Mouse (Mus musculus): Measurements from ENCODE around the gene Mettl7a3.
"Not testable (repeated sequence)": the region's sequence is repeated elsewhere in the genome, so short reads cannot be mapped to it uniquely, and the experiment has no call there.

Mettl7a3 gene

DNA sequence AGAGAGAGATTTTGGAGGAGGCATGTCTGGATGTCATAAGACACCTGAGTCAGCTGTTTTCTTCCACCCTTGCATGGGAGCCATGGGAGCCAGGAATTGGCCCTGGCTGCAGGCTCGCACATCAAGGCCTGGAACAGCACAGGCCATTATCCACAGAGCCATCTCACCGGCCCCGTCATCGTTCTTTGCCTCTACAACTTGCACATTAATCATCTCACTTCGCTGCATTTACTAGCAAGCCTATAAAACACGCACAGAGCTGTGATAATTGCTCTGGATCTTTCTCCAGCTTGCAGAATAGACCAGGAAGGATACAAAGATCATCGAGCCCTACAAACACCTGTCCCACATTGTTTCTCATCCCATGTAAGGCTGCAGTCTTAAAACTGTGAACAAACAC is 4.0 kb upstream of the Mettl7a3 start:
- DNase-seq (ENCODE audit: low spot score in 2 of 2), result no peak

DNA sequence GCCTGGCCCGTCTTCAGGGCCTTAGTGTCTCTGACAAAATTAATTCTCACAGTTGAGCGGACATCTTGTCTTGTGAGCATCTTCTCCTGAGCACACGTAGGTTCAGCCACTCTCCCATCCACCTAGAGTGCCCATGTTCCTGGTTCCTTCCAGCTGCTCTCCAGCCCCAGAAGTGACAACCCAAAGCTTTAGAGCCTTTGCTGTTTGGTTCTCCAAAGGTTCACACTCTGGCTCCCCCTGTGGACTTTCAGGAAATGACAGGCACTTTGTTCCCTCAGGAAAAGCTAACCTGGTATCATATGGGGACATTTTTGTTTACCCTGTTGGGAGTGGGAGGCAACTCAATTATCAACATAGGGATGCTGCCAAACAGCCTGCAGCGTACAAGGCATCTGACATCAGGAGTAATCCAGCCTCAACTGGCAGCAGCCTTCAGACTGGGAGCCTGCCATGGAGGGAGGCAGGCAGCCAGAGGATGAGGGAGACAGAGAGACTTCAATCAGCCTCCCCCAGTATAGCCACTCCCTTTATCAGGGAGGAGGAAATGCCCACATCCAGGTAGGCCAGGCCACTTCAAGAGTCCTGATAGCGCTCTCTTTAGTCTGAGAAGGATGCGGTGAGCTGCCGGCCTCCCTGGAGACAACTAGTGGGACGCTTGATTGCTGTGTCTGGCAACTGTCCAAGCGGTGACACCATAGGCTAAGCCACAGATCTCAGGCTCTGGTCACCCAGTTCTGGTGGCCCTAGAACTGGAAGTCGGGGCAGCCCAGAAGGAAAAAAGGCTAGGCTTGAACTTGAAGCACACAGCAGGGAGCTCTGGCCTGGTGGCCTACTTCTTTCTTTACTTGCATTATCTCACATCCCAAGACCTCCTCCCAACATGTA is 2.4 kb upstream of the Mettl7a3 start:
- not testable (repeated sequence) for DNase-seq (ENCODE audit: low spot score in 2 of 2)

DNA sequence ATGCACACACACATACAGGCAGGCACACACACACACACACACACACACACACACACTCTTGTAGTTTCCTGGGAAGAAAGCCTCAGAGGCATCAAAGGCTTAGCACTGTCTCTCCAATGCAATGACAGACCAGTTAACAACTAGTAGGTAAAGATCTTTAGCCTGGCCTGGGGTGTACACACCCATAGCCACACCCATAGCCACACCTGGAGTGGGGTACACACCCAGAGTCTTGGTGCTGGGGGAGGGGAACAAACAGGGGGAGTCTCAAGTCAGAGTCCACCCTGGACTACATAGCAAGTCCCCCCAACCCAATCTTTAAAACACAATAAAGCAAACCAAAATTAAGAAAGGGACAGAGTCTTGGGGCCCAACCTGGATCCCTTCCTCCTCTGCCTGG is 2.6 kb downstream of the Mettl7a3 start:
- DNase-seq (ENCODE audit: low spot score in 2 of 2), result not testable (repeated sequence)

DNA sequence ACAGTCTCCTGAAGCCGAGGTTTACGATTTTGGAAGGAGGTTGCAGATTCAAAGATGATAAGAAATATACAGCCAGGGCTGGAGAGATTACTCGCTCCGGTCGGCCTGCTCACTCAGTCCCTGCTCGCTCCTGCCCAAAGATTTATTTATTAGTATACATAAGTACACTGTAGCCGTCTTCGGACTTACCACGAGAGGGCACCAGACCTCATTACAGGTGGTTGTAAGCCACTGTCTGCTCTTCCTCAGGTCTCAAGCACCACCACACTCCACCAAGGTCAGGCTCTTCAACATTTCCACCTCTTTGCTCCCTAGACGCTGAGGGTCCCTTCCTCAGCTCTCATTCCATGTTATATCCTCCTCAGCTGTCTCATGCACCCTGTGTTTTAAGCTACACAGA is 3.1 kb downstream of the Mettl7a3 start:
- DNase-seq (ENCODE audit: low spot score in 2 of 2), result peak in 1 of 2 experiments; percentile 53

DNA sequence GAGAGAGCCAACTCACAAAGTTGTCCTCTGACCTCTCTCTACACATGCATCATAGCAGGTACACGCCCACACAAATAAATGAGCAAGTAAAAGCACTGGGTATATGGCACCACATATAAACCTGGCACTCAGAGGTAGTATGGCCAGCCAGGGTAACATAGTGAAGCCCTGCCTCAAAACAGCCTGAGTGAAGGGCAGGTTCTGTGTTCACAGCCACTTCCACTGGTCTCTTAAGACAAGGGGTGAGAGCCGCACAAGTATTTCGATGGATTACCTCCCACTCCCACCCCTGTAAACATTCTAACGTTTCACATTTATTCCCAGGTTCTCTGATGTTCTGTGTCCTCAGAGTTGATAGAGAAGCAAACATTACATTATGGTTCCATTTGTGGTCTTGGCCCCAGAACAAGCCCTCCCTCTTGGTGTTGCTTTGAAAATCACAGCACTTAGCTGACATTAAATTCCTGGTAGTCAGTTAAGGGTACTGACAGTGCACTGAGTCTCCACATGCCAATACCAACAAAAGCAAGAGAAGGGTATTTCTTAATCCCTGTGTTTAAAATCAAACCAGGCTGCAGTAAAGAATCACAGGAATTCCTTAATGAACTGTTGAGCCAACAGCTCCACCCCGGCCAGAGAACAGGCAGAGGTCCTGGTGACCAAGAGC is 6.7 kb downstream of the Mettl7a3 start:
- not testable (repeated sequence) for DNase-seq (ENCODE audit: low spot score in 2 of 2)

DNA sequence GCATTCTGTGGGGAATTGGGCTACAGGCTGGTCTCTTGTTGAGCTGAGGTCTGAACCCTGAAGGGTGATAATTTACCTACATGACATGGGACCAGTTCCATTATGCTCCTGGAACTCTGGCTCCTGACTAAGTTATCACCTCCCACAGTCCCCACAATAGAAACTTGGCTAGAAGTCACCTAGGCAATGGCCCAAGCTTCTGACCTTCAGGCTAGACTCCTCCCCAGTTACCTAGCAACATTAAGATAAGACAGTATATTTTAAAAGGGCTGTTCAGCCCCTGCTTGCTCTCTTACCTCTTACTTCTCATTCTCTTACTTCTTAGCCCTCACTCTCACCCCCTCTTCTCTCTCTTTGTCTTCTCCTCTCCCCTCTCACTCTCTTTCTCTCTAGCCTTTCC is 10.8 kb downstream of the Mettl7a3 start:
- no peak for DNase-seq (ENCODE audit: low spot score in 2 of 2)

DNA sequence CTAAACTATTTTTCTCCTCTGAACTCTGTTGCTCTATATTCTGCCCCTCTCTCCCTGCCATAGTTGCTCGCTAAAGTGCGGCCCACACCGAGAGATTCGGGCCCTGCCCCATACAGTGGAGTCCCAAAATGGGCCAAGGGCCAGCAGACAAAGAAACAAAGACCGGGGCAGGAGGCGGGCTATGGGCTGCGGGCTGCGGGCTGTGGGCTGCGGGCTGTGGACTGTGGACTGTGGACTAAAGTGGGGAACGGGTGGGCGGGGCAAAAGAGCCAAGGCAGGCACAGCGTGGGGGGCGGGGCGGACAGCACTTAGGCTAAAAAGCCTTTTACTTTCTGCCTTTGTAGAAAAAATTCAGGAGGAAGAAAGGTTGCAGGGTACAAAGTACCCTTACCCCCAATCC is 12.0 kb downstream of the Mettl7a3 start:
- no peak for DNase-seq (ENCODE audit: low spot score in 2 of 2)

DNA sequence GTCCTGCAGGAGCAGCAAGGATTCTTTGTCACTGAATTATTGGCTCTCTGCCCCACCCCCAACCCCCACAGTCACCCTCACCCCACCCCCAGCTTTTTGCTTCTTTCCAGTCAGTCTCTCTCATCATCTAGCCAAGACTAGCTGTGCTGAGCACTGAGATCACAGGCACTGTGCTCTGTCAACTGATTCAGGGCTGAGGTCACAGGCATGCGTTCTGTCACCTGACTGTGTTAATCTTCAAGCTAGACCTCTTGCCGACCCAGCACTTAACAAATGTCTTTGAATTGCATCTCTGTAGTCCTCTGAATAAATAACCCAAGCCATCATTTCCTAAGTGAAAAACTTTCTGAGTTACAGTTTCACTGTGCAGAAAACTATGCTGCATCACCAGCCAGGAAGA is 14.8 kb downstream of the Mettl7a3 start:
- DNase-seq (ENCODE audit: low spot score in 2 of 2), result no peak

DNA sequence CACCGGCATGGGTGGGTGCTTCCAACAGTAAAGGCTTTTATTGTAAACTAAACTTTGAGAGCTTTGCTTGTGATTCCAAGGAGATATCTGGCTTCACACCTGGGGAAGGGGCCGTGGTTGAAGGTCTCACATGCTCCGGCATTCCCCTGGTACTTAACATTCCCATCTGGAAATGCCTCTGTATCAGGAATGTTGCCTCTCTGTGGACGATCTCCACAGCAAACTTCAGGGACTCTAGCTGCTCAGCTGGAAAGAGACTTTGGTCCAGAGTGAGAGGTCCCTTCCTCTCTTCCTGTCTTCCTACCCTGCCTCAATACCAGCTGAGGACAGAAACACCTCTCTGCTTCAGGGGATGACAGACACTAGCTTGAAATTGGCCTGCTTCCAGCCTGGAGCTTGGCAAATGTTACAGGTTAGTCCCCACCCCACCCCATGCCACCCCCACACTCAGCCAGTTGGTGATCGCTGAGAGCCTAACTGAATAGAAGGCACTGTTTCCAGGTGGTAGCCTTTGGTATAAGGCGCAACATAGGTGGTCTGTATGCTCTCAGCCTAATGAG is 16.9 kb downstream of the Mettl7a3 start:
- DNase-seq (ENCODE audit: low spot score in 2 of 2), result no peak

DNA sequence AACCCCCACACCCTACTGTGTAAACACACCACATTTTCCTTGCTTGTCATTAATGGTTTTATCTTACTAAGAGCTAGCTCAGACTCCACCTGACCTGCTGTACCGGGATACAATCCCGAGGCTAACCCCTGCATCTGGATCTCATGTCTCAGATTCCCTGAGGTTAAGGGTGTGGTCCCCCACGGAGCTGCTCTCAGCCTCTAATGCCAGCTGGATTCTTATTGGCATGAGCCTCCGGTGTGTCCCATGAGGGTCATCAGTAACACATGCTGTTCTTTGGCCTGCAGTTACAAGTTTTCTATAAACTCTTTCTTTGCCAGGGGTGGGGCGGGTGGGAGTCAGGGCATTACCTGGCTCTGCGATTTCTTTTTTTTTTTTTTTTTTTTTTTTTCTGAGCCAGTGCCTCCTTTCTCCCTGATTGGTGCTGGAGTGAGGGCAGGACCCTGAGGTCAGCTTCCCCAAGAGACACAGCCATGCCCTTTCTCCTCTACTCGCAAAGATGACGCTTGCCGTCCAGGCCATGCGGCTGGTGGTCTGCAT is 18.1 kb downstream of the Mettl7a3 start, which contains the start of the genes Methig1 and Mettl7a2:
TSS of gene Methig1 (plus strand) at position 439 of the 540 bp plus-strand sequence.
TSS of gene Mettl7a2 (plus strand) at position 490 of the 540 bp plus-strand sequence.
- no peak for DNase-seq (ENCODE audit: low spot score in 2 of 2)

DNA sequence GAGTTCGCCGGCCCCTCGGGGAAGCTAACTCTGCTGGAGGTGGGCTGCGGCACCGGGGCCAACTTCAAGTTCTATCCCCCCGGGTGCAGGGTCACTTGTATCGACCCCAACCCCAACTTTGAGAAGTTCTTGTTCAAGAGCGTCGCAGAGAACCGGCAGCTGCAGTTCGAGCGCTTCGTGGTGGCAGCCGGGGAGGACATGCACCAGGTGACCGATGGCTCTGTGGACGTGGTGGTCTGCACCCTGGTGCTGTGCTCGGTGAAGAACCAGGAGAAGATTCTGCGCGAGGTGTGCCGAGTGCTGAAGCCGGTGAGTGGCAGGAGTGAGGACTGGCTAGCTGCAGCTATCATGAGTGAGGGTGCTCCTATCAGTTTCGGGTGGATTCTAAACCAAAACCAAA is 18.7 kb downstream of the Mettl7a3 start:
- DNase-seq (ENCODE audit: low spot score in 2 of 2), result not testable (repeated sequence)

DNA sequence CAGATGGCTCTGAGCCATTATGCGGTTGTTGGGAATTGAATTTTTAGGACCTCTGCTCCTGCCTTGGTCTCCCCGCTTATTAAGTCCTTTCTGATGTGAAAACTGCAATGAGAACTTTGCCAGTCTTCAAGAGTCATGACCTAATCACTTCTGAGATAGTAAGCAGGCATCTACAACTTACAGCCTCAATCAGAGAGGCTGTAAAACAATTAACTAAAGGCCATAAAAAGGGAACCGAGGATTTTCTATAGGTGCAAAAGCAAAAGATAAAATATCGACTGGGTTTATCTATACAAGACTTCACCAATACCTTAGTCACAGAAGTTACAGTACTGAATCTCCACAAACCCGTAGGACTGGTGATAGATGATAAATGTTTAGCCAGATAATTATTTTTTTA is 21.1 kb downstream of the Mettl7a3 start:
- no peak for DNase-seq (ENCODE audit: low spot score in 2 of 2)

DNA sequence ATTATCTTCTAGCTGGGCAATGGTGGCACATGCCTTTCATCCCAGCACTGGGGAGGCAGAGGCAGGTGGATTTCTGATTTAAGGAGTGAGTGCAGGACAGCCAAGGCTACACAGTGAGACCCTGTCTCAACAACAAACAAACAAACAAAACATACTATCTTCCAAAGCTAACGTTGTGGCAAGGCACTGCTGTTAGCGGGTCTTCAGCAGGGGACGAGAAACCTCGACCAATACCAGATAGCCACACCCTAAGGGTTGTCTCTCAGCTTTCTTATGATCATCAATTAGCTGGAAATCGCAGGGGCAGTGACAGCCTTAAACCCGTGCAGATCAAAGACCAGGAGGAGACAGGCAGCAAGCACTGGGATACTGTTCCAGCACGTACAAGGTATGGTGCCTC is 29.5 kb downstream of the Mettl7a3 start, which contains the start of gene Higd1c:
TSS of gene Higd1c (plus strand) at position 301 of the 400 bp plus-strand sequence.
- no peak for DNase-seq (ENCODE audit: low spot score in 2 of 2)

DNA sequence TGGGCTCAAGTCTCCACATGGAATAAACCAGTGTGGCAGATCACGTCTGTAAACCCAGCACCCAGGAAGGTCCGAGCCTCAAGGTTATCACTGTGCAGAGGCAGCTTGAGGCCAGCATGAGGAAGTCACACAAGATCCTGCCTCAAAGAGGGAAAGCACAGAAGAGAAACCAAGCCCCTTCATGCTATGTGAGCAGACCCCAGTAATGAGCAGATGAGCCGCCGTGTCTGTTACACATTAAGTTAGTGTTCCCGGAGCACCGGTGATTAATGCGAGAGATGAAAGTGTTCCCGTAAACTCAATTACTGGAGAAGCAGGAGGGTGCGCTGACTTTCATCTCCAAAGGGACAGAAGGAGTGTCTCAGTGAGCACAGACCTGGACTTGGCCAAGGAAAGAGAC is 31.2 kb downstream of the Mettl7a3 start:
- not testable (repeated sequence) for DNase-seq (ENCODE audit: low spot score in 2 of 2)

DNA sequence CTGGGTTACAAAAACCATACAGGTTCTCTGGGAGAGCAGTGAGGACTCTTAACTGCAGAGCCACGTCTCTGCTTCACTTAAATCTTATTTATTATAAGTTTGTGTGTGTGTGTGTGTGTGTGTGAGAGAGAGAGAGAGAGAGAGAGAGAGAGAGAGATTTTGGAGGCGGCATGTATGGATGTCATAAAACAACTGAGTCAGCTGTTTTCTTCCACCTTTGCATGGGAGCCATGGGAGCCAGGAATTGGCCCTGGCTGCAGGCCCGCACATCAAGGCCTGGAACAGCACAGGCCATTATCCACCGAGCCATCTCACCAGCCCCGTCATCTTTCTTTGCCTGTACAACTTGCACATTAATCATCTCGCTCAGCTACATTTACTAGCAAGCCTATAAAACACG is 32.4 kb downstream of the Mettl7a3 start:
- DNase-seq (ENCODE audit: low spot score in 2 of 2), result no peak

DNA sequence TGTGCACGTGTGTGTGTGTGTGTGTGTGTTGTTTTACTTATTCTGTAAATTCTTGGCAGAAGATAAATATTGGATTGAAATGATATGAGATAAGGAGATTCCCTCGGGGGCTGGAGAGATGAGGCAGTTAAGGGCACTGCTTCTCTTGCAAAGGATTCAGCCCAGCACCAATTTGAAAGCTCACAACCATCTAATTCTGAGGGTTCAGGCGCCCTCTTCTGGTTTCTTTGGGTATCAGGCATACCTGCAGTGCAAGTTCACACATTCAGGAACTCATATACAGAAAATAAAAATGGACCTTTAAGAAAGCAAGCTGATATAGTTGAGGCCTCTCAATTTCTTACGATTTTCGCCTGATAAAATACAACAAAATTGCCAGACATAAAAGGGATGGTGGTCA is 40.3 kb downstream of the Mettl7a3 start:
- peak in 1 of 2 experiments; percentile 79 for DNase-seq (ENCODE audit: low spot score in 2 of 2)

DNA sequence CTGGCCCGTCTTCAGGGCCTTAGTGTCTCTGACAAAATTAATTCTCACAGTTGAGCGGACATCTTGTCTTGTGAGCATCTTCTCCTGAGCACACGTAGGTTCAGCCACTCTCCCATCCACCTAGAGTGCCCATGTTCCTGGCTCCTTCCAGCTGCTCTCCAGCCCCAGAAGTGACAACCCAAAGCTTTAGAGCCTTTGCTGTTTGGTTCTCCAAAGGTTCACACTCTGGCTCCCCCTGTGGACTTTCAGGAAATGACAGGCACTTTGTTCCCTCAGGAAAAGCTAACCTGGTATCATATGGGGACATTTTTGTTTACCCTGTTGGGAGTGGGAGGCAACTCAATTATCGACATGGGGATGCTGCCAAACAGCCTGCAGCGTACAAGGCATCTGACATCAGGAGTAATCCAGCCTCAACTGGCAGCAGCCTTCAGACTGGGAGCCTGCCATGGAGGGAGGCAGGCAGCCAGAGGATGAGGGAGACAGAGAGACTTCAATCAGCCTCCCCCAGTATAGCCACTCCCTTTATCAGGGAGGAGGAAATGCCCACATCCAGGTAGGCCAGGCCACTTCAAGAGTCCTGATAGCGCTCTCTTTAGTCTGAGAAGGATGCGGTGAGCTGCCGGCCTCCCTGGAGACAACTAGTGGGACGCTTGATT is 43.2 kb downstream of the Mettl7a3 start:
- DNase-seq (ENCODE audit: low spot score in 2 of 2), result not testable (repeated sequence)

DNA sequence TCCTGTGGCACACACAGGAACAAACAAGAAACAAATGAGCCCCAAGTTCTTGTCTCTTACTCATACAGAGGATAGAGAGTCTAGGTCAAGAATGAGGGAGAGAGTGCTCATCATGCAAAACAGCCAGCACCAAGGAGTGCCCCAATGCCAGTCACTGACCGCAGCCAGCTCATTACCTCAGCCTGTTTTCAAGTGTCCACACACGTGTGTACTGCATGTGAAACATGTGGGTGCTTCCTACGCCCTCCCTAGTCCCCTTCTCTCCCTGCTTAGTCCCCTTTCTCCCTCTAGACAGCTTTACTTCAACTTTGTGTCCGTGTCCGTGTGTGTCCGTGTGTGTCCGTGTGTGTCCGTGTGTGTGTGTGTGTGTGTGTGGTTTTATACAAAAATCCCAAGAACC is 44.9 kb downstream of the Mettl7a3 start:
- no peak for DNase-seq (ENCODE audit: low spot score in 2 of 2)

DNA sequence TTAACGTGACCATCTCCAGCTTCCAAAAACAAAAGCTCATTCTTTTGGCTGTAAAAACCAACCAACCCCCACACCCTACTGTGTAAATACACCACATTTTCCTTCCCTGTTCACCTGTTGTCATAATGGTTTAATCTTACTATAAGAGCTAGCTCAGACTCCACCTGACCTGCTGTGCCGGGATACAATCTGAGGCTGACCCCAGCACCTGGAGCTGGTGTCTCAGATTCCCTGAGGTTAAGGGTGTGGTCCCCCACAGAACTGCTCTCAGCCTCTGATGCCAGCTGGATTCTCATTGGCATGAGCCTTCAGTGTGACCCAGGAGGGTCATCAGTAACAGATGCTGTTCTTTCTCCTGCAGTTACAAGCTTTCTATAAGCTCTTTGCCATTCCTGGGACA is 45.4 kb downstream of the Mettl7a3 start:
- no peak for DNase-seq (ENCODE audit: low spot score in 2 of 2)

DNA sequence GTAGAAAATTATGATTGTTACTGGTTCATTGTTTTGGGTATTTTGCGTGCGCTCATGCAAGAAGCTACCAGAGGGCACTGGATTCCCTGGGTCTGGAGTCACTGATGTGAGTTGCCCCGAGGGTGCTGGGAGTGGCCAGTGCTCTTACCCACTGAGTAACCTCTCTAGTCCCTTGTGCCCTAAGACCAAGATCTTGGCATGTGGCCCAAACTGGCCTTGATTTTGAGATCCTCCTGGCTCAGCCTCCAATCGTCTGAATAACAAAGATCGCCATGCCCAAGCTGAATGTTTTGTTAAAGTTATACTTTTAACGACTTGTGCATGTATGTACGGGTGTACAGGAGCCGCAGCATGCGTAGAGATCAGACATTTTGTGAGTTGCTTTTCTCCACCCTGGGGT is 51.0 kb downstream of the Mettl7a3 start:
- DNase-seq (ENCODE audit: low spot score in 2 of 2), result no peak

DNA sequence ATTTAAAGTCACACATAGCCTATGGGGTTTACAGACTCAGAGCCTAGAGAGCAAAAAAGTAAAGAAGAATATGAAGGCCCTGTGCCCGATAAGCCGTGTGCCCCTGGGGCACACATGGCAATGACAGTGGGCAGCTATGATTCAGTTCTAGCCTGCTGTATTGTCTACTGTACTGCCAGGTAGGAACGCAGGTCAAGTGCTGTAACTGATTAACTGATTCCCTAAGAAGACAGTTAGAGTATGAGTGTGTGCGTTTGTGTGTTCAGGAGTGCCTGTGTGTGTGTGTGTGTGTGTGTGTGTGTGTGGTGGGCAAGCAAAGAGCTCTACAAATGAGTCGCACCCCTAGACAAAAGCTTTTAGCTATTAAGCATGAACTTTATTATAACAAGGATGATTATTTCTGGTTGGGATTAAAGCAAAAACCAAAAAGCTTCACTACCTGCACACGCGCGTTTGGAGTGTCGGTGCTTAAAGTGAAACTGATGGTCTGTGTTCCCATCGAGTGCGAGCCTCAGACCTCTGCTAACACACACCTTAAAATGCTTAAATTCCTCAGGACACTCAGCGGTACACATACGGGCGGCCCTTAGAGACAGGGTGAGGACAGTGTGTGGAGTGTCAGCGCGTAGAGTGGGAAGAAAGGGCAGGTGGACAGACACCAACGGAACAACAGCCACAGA is 53.0 kb downstream of the Mettl7a3 start:
- DNase-seq (ENCODE audit: low spot score in 2 of 2), result no peak

Measured in left cerebral cortex, adult 9 months (tissue).